Mouse (Mus musculus) layer of hippocampus, adult 9-10 months (tissue): Measurements from ENCODE around the gene Vrtn.

Experiments
- DNase-seq: peaks from one replicate; pipeline ENCODE4 v3.0.0; 2022; ENCODE audit warnings: low spot score

Vrtn gene

GRCm38 (mm10) chr12:84687531-84687930 is 46.7 kb downstream of the Vrtn start:
- DNase-seq, result no peak

GRCm38 (mm10) chr12:84689051-84689450 is 48.2 kb downstream of the Vrtn start:
- DNase-seq, result no peak

GRCm38 (mm10) chr12:84691347-84691746 is 50.5 kb downstream of the Vrtn start:
- DNase-seq, result no peak

DNA sequence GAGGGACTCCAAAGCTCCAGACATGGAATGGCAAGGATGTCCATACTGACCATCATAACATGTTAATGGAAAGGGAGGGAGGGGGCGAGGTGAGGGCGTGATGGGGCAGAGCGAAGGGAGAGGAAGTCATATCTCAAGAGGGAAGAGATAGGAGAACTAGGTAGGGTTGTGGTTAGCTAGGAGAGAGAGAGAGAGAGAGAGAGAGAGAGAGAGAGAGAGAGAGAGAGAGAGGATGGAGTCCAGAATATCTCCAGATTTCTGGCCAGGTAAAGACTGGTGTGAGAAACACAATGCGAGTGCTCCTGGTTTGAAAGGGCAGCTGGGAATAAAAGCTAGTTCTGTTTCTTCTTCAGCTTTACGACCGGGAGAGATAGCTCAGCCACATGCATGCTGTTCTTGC is 51.3 kb downstream of the Vrtn start:
- no peak for DNase-seq

- DNase-seq, result no peak
These were observed 57.7 kb downstream of the Vrtn start, which contains the start of gene Syndig1l for GRCm38 (mm10) chr12:84698319-84699081. TSS of gene Syndig1l (minus strand) at chr12:84698831.
